Mouse (Mus musculus): Measurements from ENCODE around the gene Gzmn.
"Not testable (repeated sequence)": the region's sequence is repeated elsewhere in the genome, so short reads cannot be mapped to it uniquely, and the experiment has no call there.

Gzmn gene

DNA sequence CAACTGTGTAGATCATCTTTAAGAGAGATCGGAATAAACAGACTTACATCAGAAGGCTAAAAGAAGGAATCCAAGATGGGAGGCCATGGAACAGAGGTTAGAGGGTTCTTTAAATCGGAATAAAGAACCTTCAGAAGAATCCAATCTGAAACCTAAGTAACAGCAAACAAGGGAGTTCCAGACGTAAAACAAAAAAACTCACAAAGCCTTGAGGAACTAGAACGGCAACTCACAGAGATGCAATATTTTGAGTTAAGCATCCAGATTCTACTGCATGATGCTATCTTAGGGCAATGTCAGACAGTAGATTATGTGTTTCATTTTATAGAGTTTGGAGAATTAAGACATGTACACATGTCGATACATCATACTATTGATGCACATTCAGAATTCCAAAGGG is at the start of gene Gzmn:
Gene Gzmn (minus strand): TSS at position 101 of the 400 bp plus-strand sequence.
- DNase-seq (ENCODE audit: low spot score) = no peak

DNA sequence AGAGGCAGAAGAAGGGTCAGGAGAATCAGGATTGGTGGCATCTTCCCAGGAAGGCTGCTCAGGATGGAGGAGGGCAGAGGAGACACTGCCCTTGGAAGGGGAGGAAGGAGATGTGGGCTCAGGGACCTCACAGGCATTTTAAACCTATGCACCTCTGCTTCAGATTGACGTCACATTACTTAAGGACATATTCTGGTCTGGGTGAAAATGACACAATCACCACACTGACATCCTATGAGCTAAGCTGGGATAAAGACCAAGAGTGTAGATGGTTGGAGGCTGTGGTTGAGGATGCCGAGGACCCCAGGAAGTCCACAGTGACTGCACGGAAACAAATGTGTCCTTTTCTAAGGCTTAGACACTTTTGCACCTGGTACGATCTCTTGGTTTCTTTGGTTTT is 36.9 kb upstream of the Gzmn start, which contains the start of gene Gzmf:
Gene Gzmf (minus strand): TSS at position 101 of the 400 bp plus-strand sequence.
- no peak for DNase-seq (ENCODE audit: low spot score)

- DNase-seq (ENCODE audit: low spot score) = no peak
Observed at GRCm38 (mm10) chr14:56205613-56206012, 31.2 kb upstream of the Gzmn start.

GRCm38 (mm10) chr14:56205021-56205420 is 30.6 kb upstream of the Gzmn start:
- peak; percentile 21 for DNase-seq (ENCODE audit: low spot score)

- DNase-seq (ENCODE audit: low spot score) = peak; percentile 58
Observed at GRCm38 (mm10) chr14:56203975-56204374, 29.6 kb upstream of the Gzmn start.

- no peak for DNase-seq (ENCODE audit: low spot score)
Observed at GRCm38 (mm10) chr14:56186946-56187345, 12.5 kb upstream of the Gzmn start.

DNA sequence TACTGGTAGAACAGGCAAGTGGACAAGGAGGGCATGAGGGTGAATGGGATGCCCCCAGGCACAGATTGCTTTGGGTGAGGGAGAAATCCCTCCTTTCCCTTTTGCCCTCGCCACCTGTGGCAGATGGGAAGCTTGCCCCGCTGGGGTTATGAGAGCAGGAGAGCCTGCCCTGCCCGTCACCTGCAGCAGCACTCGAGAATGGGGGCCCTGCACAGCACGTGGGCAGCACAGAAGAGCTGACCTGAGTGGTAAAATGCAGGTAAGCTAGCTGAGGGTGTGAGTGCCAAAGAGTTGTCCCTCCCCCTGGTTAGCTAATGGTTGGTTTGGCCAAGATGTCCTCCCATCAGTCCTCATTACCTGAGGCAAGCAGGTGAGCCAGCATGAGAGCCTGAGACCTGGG is 12.1 kb upstream of the Gzmn start:
- DNase-seq (ENCODE audit: low spot score) = no peak

DNA sequence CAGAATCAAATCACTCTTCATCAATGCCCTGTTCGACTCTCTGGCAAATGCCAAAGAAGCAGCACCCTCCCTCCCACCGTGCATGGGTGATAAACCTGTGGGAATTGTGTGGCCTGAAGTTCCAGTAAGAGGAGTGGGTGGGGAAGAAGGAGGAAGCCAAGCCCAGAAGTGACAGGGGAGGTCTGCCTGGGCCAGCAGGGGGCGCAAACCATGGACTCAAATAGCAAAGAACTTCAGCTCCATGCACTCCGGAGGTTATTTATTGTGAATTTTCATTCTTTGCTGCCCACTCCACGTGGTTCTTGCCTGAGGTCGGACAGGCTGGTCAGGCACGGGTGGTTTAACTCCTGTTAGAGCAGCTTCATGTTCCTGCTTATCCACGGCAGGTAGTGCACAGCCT is 3.3 kb upstream of the Gzmn start:
- DNase-seq (ENCODE audit: low spot score) = peak; percentile 31

- no peak for DNase-seq (ENCODE audit: low spot score)
Observed at GRCm38 (mm10) chr14:56173396-56173795, 1.0 kb downstream of the Gzmn start.

GRCm38 (mm10) chr14:56172744-56173143 is 1.7 kb downstream of the Gzmn start:
- no peak for DNase-seq (ENCODE audit: low spot score)

- no peak for DNase-seq (ENCODE audit: low spot score)
Observed at GRCm38 (mm10) chr14:56168009-56168408, 6.4 kb downstream of the Gzmn start.

GRCm38 (mm10) chr14:56162109-56162508 is 12.3 kb downstream of the Gzmn start:
- no peak for DNase-seq (ENCODE audit: low spot score)

GRCm38 (mm10) chr14:56159479-56159878 is 14.9 kb downstream of the Gzmn start, which contains the start of gene Gzmg:
TSS of gene Gzmg (minus strand) at chr14:56159579.
- not testable (repeated sequence) for DNase-seq (ENCODE audit: low spot score)

- DNase-seq (ENCODE audit: low spot score) = no peak
Observed at GRCm38 (mm10) chr14:56155340-56155739, 19.1 kb downstream of the Gzmn start.

DNA sequence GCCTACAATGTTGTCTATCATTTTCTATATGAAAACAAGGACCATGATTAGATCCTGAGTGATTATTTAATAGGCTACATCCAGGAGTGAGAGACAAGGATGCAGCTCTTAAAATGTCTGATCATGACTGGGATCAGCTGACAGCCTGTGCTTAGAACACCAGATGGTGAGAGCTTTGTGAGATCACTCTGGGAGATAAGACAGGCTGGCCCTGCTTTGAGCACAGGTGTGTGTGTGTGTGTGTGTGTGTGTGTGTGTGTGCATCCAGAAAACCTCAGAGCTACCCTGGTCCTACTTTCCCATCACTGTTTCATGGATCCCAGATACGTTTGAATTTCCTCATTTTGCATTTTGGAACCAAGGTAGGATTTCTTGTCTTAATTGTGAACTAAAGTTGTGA is 40.7 kb downstream of the Gzmn start:
- DNase-seq (ENCODE audit: low spot score) = not testable (repeated sequence)

DNA sequence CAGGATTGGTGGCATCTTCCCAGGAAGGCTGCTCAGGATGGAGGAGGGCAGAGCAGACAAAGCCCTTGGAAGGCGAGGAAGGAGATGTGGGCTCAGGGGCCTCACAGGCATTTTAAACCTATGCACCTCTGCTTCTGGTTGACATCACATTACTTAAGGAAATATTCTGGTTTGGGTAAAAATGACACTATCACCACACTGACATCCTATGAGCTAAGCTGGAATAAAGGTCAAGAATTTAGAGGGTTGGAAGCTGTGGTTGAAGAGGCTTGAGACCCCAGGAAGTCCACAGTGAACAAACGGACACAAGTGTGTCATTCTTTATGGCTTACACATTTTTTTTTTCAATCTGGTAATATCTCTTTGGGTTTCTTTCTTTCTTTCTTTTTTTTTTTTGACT is 41.9 kb downstream of the Gzmn start, which contains the start of gene Gzmd:
Gene Gzmd (minus strand): TSS at position 101 of the 400 bp plus-strand sequence.
- DNase-seq (ENCODE audit: low spot score) = not testable (repeated sequence)

DNA sequence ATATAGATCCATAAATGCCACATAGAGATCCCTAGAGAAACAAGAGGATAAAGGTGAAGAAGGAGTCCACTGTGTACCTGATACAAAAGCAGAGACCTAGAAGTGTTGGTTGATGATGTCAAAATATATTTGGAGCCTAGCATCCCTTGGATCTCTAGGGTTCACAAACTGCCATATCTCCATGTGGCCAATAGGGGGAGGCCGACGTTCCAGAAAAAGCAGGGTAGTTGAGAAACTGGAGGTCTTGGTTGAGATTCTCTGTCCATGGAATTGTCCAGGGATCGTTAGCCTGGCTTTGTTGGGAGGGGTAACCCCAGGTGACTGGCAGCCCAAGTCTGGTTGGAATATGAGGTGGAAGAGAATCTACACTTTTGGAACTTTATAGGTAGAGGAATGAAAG is 46.1 kb downstream of the Gzmn start:
- no peak for DNase-seq (ENCODE audit: low spot score)

DNA sequence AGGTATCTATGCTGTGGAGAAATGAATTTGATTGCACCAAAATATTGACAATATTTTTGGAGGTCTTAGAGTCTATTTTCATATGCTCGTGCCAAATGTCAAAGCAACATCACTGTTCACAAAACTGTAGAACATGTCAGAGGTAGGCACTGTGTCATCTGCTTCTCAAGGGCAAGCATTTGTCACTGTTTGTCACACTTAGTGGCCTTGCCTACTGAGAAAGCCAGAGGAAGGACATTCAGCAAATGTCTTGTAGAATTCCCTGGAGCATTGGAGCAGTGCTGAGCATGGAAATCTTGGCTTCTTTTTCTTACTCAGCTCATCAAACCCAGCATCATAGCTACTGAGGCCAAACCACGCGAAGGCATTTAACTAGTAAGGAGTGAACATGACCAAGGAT is 50.9 kb downstream of the Gzmn start:
- DNase-seq (ENCODE audit: low spot score) = no peak

GRCm38 (mm10) chr14:56120525-56120924 is 53.9 kb downstream of the Gzmn start, which contains the start of gene Gzme:
TSS of gene Gzme (minus strand) at chr14:56120625.
- DNase-seq (ENCODE audit: low spot score) = no peak

Measured in ovary, postnatal 14 days (tissue).